Mouse (Mus musculus) skeletal muscle tissue, postnatal 0 days (tissue): ENCODE results near the gene Frmd6. TPM values are rescaled to one million over a fixed set of nuclear protein-coding genes. Genes with fewer than 3 reads are reported as not detected.

ENCODE experiments used
- polyA plus RNA-seq: library from polyadenylated mRNA; unstranded; fragments of >200 nt; fragmentation: Nextera tagmentation; extraction: Ambion mirVana; gene quantifications from 2 replicates; pipeline ENCODE4 v1.2.1, GENCODE M21; 2015

Frmd6 gene
- polyA plus RNA-seq = 18.4 and 18.8 TPM in 2 replicates

GRCm38 (mm10) chr12:70824729-70825650, at the start of gene Frmd6:
Frmd6 (plus strand) TSS chr12:70825514.

GRCm38 (mm10) chr12:70937571-70938384, 112.5 kb downstream of the Frmd6 start, which contains the start of gene Actr10:
Actr10 (plus strand) TSS chr12:70937857.

Other genes with a start within 250 kb of the Frmd6 start
- 178 and 190 TPM in 2 replicates for gene Actr10, start 112.3 kb downstream of the Frmd6 start, polyA plus RNA-seq
- 583 and 656 TPM in 2 replicates for gene Psma3, start 149.1 kb downstream of the Frmd6 start, polyA plus RNA-seq
- gene Arid4a, start 190.5 kb downstream of the Frmd6 start, polyA plus RNA-seq = 18.0 and 20.2 TPM in 2 replicates